Mouse (Mus musculus) forebrain, postnatal 0 days (tissue): ENCODE results near the gene Btbd11. TPM values are rescaled to one million over a fixed set of nuclear protein-coding genes. Genes with fewer than 3 reads are reported as not detected.

Experiments
- ATAC-seq: fragments of 200-750 bp; cut with Nextera tagmentation; 2 replicates; pipeline ENCODE4 v1.8.0; 2017; ENCODE audit warnings: mild to moderate bottlenecking, moderate library complexity
- DNase-seq: peaks from one replicate; pipeline ENCODE4 v3.0.0-alpha.2; 2015
- H3K27ac ChIP-seq: fragments of 300-500 bp; sonication (generic); 2 replicates; pipeline ENCODE4 v1.5.1; 2014; ENCODE audit warnings: low read depth, mild to moderate bottlenecking, antibody characterized with exemption, low read length, moderate library complexity, mixed read lengths
- H3K27me3 ChIP-seq: fragments of 300-500 bp; sonication (generic); 2 replicates; pipeline ENCODE4 v1.6.1; 2014; ENCODE audit warnings: mild to moderate bottlenecking, low read length, mixed read lengths; ENCODE audit not compliant: insufficient read depth
- H3K36me3 ChIP-seq: fragments of 300-500 bp; sonication (generic); 2 replicates; pipeline ENCODE4 v1.6.1; 2014; ENCODE audit warnings: mild to moderate bottlenecking, moderate library complexity; ENCODE audit not compliant: insufficient read depth
- H3K4me1 ChIP-seq: fragments of 300-500 bp; sonication (generic); 2 replicates; pipeline ENCODE4 v1.6.1; 2014; ENCODE audit warnings: antibody characterized with exemption; ENCODE audit not compliant: insufficient read depth
- H3K4me2 ChIP-seq: fragments of 300-500 bp; sonication (generic); 2 replicates; pipeline ENCODE4 v1.6.1; 2014; ENCODE audit warnings: low read depth, mild to moderate bottlenecking, moderate library complexity
- H3K4me3 ChIP-seq: fragments of 300-500 bp; sonication (generic); 2 replicates; pipeline ENCODE4 v1.5.1; 2014; ENCODE audit warnings: low read depth, low read length, mixed read lengths
- H3K9ac ChIP-seq: fragments of 300-500 bp; sonication (generic); 2 replicates; pipeline ENCODE4 v1.6.1; 2014; ENCODE audit warnings: mild to moderate bottlenecking
- H3K9me3 ChIP-seq: fragments of 300-500 bp; sonication (generic); 2 replicates; pipeline ENCODE4 v1.6.1; 2016; ENCODE audit warnings: low read length
- CTCF ChIP-seq: sonication (generic); IDR thresholded peaks from 2 replicates; pipeline ENCODE4 v1.5.1; 2016; ENCODE audit warnings: antibody characterized with exemption, control low read depth, low read depth
- WGBS: fragments of 180-500 bp; shearing (Covaris S2); extraction: QIAGEN DNeasy Blood & Tissue Kit; methylation state at CpG from one replicate; pipeline ENCODE4 v1.1.7; 2014; 5-methylcytosine and 5-hydroxymethylcytosine counted together
- polyA plus RNA-seq: library from polyadenylated mRNA; unstranded; fragments of >200 nt; fragmentation: Nextera tagmentation; extraction: Ambion mirVana; gene quantifications from 2 replicates; pipeline ENCODE4 v1.2.1, GENCODE M21; 2015
- total RNA-seq: library from RNA; depleted of rRNA; stranded (reverse); fragments of >200 nt; gene quantifications from 2 replicates; pipeline ENCODE4 v1.2.3, GENCODE M21; 2014

Gene Btbd11
- total and polyA plus RNA-seq, 2 experiments from 2014 or later, result 9.9 to 22.5 TPM

- ATAC-seq (no peak), DNase-seq (no peak)
- no peaks in the 10 kb centered on the region for H3K36me3 ChIP-seq
- H3K27ac ChIP-seq, result no peak overlapping the region
- peaks cover 3% of the 10 kb centered on the region; the same call in 1 of the 2 replicates for H3K4me1 ChIP-seq
- no peaks in the 10 kb centered on the region for H3K27me3 ChIP-seq
- 95% methylated on average over 2 of the region's 2 CpGs for WGBS
- H3K4me2 ChIP-seq, result no peak overlapping the region
- H3K9me3 ChIP-seq, result no peaks in the 10 kb centered on the region
- TF ChIP-seq CTCF, result no peak
- H3K4me3 ChIP-seq, result no peak overlapping the region
- H3K9ac ChIP-seq, result no peak overlapping the region
These were observed 203.4 kb downstream of the Btbd11 start for GRCm38 (mm10) chr10:85590043-85590442.

GRCm38 (mm10) chr10:85591296-85591695, 204.7 kb downstream of the Btbd11 start:
- Histone ChIP-seq H3K36me3 (no peaks in the 10 kb centered on the region), H3K4me1 (peaks cover 3% of the 10 kb centered on the region; the same call in 1 of the 2 replicates), H3K4me3 (no peak overlapping the region), H3K9ac (no peak overlapping the region), H3K9me3 (no peaks in the 10 kb centered on the region), H3K4me2 (no peak overlapping the region), H3K27me3 (no peaks in the 10 kb centered on the region), H3K27ac (no peak overlapping the region)
- no peak for TF ChIP-seq CTCF
- WGBS, result 78% methylated on average over 2 of the region's 2 CpGs
- DNase-seq (no peak), ATAC-seq (peak; percentile 36; the same call in 1 of the 2 replicates)

DNA sequence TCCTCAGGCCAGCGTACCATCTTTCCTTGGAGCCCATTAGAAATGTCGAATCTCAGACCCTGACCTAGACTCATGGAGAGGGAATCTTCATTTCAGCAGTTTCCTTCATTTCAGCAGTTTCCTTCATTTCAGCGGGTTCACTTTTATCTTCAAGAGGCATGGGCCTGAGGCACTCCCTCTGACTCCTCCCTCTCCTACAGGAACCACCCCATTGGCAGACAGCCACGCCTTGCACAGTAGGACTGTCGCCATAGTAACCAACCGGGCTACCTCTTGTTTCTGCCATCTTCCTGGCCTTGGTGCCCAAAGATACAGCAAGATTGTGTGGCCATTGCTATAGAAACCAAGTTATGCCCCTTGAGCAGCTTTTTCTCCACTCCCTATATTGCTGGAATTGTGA, 205.4 kb downstream of the Btbd11 start:
- DNase-seq (peak; percentile 53), ATAC-seq (peak; percentile 77)
- 34% methylated on average over 6 of the region's 6 CpGs for WGBS
- Histone ChIP-seq H3K27ac (no peak overlapping the region), H3K9ac (no peak overlapping the region), H3K27me3 (no peaks in the 10 kb centered on the region), H3K4me3 (no peak overlapping the region), H3K4me2 (no peak overlapping the region), H3K9me3 (no peaks in the 10 kb centered on the region), H3K4me1 (peaks cover 3% of the 10 kb centered on the region; the same call in 1 of the 2 replicates), H3K36me3 (no peaks in the 10 kb centered on the region)
- TF ChIP-seq CTCF, result no peak

DNA sequence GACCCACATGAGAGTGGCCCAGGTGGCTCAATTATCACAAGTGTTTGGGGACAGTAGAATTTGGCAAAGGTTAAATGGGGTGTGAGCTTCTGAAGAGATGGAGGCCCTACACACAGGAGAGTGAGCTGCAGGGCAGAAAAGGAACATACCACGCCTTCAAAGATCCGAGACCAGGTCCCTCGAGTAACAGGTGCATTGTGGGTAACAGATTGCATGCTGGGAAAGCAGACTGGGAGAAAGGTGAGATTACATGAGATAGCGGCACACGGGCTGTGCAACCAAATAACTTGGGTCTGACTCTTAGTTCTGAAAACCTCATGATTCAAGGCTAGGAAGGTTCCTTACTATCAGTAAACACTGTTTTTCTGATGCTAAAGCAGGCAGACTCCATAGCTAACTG, 209.7 kb downstream of the Btbd11 start:
- Histone ChIP-seq H3K27me3 (no peaks in the 10 kb centered on the region), H3K36me3 (no peaks in the 10 kb centered on the region), H3K9ac (no peak overlapping the region), H3K9me3 (no peaks in the 10 kb centered on the region), H3K4me3 (no peak overlapping the region), H3K27ac (no peak overlapping the region), H3K4me1 (peaks cover 11% of the 10 kb centered on the region), H3K4me2 (no peak overlapping the region)
- ATAC-seq (no peak), DNase-seq (no peak)
- 95% methylated on average over 5 of the region's 5 CpGs for WGBS
- TF ChIP-seq CTCF, result no peak

DNA sequence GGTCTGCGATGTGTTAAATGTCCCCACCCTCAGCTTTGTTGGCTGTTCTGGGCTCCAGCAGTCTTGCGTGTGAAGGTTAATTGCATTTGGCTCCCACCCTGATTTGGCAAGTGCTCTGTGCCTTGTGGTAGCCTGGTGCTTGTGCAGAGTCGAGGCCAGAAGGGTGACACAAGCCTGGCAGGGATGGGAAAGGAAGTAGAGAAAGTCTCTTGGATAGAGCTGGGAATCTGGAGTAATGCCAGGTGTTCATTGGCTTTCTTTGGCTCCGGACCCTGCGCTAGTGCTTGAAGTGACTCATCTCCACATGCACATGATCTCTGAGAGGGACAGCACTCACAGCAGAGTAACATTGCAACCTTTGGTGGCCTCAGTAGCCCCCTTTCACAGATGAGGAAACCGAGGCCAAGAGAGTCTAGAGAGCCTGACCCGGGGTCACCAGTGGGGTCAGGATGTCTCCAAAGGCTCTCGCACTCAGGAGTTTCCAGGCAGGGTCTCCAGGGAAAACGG, 211.5 kb downstream of the Btbd11 start:
- Histone ChIP-seq H3K4me1 (peaks cover 7% of the 10 kb centered on the region), H3K4me2 (peak overlapping the region; percentile 89), H3K27me3 (no peaks in the 10 kb centered on the region), H3K4me3 (peak overlapping the region; percentile 52), H3K9me3 (no peaks in the 10 kb centered on the region), H3K36me3 (no peaks in the 10 kb centered on the region), H3K9ac (peak overlapping the region; percentile 66), H3K27ac (peak overlapping the region; percentile 76)
- TF ChIP-seq CTCF, result no peak
- WGBS, result 23% methylated on average over 9 of the region's 9 CpGs
- DNase-seq, result peak; percentile 83
- peak; percentile 75 for ATAC-seq

DNA sequence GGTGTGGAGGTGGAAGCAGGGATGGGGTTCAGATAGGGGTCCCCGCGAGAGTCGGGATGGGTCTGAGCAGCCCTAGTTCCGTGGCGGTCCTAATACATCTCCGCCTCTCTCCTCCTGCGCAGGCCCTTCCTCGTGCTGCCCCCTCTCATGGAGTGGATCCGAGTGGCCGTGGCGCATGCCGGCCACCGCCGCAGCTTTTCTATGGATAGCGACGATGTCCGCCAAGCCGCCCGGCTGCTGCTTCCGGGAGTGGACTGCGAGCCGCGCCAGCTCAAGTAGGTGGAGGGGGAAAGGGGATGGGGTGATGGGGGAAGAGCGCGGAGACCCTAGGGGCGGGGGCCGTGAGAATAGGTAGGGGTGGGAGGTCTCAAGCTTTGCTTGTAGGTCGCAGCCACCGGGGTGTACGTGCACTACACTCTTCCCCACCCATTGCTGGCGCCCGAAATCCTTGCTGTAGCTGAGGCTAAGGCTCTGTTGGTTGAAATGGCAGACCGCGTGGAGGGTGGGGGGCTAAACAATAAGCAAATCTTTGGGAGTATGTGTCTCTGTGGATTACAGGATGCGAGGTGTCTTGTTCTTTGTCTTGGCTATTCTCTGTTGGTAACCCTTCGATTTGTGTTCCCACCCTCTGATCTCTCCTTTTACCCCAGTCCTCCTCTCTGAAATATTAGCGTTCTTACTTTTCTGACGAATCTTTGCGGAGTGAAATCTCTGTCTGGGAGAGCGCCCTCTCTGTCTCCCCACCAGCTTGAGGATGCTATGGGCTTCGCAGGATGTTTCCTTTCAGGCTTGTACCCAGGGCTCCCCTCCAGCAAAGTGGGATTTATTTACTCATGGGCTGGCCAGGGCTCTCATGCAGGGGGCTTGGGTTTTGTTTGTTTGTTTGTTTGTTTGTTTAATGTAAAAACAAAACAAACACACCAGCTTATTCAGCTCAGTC, 212.3 kb downstream of the Btbd11 start:
- peak; percentile 57 for TF ChIP-seq CTCF

GRCm38 (mm10) chr10:85602546-85602945, 215.9 kb downstream of the Btbd11 start:
- no peak overlapping the region for H3K4me3 ChIP-seq
- peaks cover 7% of the 10 kb centered on the region for H3K4me1 ChIP-seq
- no peaks in the 10 kb centered on the region for H3K36me3 ChIP-seq
- 77% methylated on average over 11 of the region's 11 CpGs for WGBS
- H3K27me3 ChIP-seq, result no peaks in the 10 kb centered on the region
- H3K27ac ChIP-seq, result no peak overlapping the region
- DNase-seq (no peak), ATAC-seq (no peak)
- H3K9me3 ChIP-seq, result no peaks in the 10 kb centered on the region
- no peak for TF ChIP-seq CTCF
- H3K4me2 ChIP-seq, result no peak overlapping the region
- H3K9ac ChIP-seq, result no peak overlapping the region

More for the DNA sequence above, 212.3 kb downstream of the Btbd11 start:
- no peaks in the 10 kb centered on the region for H3K36me3 ChIP-seq
- ATAC-seq (peak; percentile 76), DNase-seq (peak; percentile 70)
- peak overlapping the region; percentile 89 for H3K4me2 ChIP-seq
- H3K9me3 ChIP-seq, result no peaks in the 10 kb centered on the region
- H3K9ac ChIP-seq, result peak overlapping the region; percentile 66
- H3K27ac ChIP-seq, result peak overlapping the region; percentile 76
- H3K4me1 ChIP-seq, result peaks cover 7% of the 10 kb centered on the region
- WGBS, result 3% methylated on average over 40 of the region's 41 CpGs
- H3K4me3 ChIP-seq, result peak overlapping the region; percentile 52
- no peaks in the 10 kb centered on the region for H3K27me3 ChIP-seq
